Mouse (Mus musculus): ENCODE data around the gene Srebf2. TPM values are rescaled to one million over a fixed set of nuclear protein-coding genes. Genes with fewer than 3 reads are reported as not detected.

Srebf2 gene
- polyA plus RNA-seq, 1 experiment from 2014 or later = 105 TPM

DNA sequence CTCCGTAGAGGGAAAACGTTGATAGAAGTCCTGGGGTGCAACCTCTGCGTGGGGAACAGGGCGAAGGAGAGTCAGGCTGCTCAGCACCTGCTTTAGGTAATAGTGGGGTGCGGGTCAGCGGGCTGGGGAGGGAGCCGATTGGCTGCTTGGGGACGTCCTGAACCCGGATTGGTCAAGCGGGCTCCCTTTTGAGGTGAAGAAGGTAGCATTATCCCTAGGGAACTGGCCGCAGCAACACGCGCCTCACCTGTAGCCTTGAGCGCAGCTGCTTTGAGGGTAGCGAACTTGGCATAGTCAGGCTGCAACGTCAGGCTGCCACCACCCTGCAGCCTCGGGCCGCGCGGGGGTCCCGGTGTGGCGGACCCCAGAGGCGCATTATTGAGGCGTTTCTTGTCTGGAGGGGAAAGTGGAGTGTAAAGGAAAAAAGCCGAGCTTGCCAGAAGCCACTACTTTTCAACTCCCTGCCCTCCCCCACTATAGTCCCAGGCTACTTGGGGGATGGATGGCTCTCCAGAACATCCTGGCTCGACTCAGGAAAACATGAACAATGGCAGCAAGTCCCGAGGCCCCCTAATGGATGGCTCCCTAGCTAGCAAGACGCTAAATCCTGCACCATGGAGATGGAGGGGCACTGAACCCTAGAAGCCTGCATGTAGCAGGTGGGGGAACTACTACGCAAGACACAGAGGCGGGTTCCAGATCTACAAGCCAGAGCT is 60.7 kb downstream of the Srebf2 start:
- Histone ChIP-seq H3K9ac (replicated peaks; ENCODE audit: low read length) (no peak overlapping the region), H3K27ac (replicated peaks; ENCODE audit: low read depth, low read length) (no peak overlapping the region), H3K27me3 (ENCODE audit: control insufficient read depth, insufficient read depth, low read length) (peaks cover 67% of the 10 kb centered on the region), H3K9me3 (replicated peaks; ENCODE audit: control insufficient read depth, low read length) (no peaks in the 10 kb centered on the region), H3K4me1 (ENCODE audit: control insufficient read depth, insufficient read depth, low read length) (peaks cover 3% of the 10 kb centered on the region), H3K4me3 (ENCODE audit: low read depth, low read length) (no peak overlapping the region), H3K36me3 (replicated peaks; ENCODE audit: control insufficient read depth, insufficient read depth, low read depth, low read length) (peaks cover 7% of the 10 kb centered on the region), H3K4me2 (ENCODE audit: low read depth, low read length) (no peak overlapping the region)
- 8% methylated on average over 30 of the region's 30 CpGs for WGBS
- ATAC-seq (replicated peaks; ENCODE audit: insufficient number of reproducible peaks, low FRiP score, low TSS enrichment, low read depth) = no peak
- no peak for DNase-seq (ENCODE audit: low spot score)

DNA sequence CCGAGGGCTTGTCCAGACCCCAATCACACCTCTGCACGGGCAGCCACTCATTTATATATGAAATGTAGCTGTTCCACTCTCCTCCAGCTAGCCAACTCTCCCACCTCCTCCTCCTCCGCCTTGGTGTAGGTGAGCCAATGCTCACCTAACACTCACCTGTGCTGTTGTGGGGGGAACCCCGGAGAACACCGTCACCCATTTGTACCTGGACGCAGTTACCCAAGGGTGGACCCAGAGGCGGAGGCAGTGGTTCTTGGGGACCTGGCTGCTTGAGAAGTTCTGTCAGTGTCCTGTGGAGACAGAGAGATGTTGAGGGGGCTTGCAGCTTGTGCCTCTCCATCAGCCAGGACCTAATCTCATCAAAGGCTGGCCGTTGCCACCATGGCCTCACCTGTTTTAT is 61.3 kb downstream of the Srebf2 start:
- no peaks in the 10 kb centered on the region for H3K9me3 ChIP-seq (replicated peaks; ENCODE audit: control insufficient read depth, low read length)
- no peak for DNase-seq (ENCODE audit: low spot score)
- H3K4me1 ChIP-seq (ENCODE audit: control insufficient read depth, insufficient read depth, low read length) = peaks cover 3% of the 10 kb centered on the region
- ATAC-seq (replicated peaks; ENCODE audit: insufficient number of reproducible peaks, low FRiP score, low TSS enrichment, low read depth) = no peak
- WGBS = 83% methylated on average over 8 of the region's 8 CpGs
- H3K4me2 ChIP-seq (ENCODE audit: low read depth, low read length) = no peak overlapping the region
- H3K36me3 ChIP-seq (replicated peaks; ENCODE audit: control insufficient read depth, insufficient read depth, low read depth, low read length) = peaks cover 4% of the 10 kb centered on the region
- H3K9ac ChIP-seq (replicated peaks; ENCODE audit: low read length) = no peak overlapping the region
- peaks cover 73% of the 10 kb centered on the region for H3K27me3 ChIP-seq (ENCODE audit: control insufficient read depth, insufficient read depth, low read length)
- no peak overlapping the region for H3K4me3 ChIP-seq (ENCODE audit: low read depth, low read length)
- no peak overlapping the region for H3K27ac ChIP-seq (replicated peaks; ENCODE audit: low read depth, low read length)

DNA sequence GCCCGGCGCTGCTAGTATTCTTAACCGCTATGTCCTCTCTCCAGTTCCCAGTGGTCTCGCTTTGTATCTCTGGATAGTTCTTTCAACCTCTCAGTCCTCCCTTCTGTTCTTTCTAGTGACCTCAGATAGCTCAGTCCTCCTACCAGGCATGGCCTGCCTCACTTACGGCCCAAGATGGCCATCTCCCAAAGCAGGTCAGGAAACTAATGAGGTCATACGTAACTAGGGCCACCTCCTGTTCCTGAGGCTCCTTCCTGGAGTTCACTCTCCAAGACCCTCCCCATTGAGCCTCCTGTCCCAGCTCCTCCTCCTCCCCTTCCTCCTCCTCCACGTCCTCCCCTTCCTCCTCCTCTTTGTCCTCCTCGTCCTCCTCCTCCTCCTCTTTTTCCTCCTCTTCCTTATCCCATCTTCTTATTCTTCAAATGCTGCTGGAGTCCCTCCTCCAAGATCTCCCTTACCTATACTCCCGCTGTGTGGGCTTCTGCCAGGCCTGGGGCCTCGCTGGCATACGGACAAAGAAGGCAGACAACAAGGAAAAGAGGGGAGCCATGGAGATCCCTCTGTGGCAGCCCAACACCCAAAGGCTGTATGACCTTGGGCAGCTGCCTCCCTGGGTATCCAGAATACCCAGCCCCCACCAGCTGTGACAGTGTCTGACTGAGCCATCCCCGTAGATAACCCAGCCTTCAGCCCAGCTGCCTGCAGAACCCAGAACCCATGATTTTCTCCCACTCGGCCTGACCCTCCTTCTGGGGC is 62.5 kb downstream of the Srebf2 start:
- Histone ChIP-seq H3K4me1 (ENCODE audit: control insufficient read depth, insufficient read depth, low read length) (peaks cover 3% of the 10 kb centered on the region), H3K4me2 (ENCODE audit: low read depth, low read length) (no peak overlapping the region), H3K9ac (replicated peaks; ENCODE audit: low read length) (no peak overlapping the region), H3K4me3 (ENCODE audit: low read depth, low read length) (no peak overlapping the region), H3K36me3 (replicated peaks; ENCODE audit: control insufficient read depth, insufficient read depth, low read depth, low read length) (no peaks in the 10 kb centered on the region; the same call in 1 of the 2 replicates), H3K27ac (replicated peaks; ENCODE audit: low read depth, low read length) (no peak overlapping the region), H3K27me3 (ENCODE audit: control insufficient read depth, insufficient read depth, low read length) (peaks cover 77% of the 10 kb centered on the region), H3K9me3 (replicated peaks; ENCODE audit: control insufficient read depth, low read length) (no peaks in the 10 kb centered on the region)
- ATAC-seq (replicated peaks; ENCODE audit: insufficient number of reproducible peaks, low FRiP score, low TSS enrichment, low read depth) (no peak), DNase-seq (ENCODE audit: low spot score) (no peak)
- 83% methylated on average over 13 of the region's 13 CpGs for WGBS

- no peak for DNase-seq (ENCODE audit: low spot score)
- Histone ChIP-seq H3K9ac (replicated peaks; ENCODE audit: low read length) (no peak overlapping the region), H3K27me3 (ENCODE audit: control insufficient read depth, insufficient read depth, low read length) (peaks cover 80% of the 10 kb centered on the region), H3K9me3 (replicated peaks; ENCODE audit: control insufficient read depth, low read length) (no peaks in the 10 kb centered on the region), H3K4me1 (ENCODE audit: control insufficient read depth, insufficient read depth, low read length) (peaks cover 3% of the 10 kb centered on the region), H3K4me3 (ENCODE audit: low read depth, low read length) (no peak overlapping the region), H3K36me3 (replicated peaks; ENCODE audit: control insufficient read depth, insufficient read depth, low read depth, low read length) (no peaks in the 10 kb centered on the region), H3K4me2 (ENCODE audit: low read depth, low read length) (no peak overlapping the region), H3K27ac (replicated peaks; ENCODE audit: low read depth, low read length) (no peak overlapping the region)
- no peak for ATAC-seq (replicated peaks; ENCODE audit: insufficient number of reproducible peaks, low FRiP score, low TSS enrichment, low read depth)
- WGBS = 41% methylated on average over 1 of the region's 1 CpGs
These were observed 63.8 kb downstream of the Srebf2 start for GRCm38 (mm10) chr15:82210801-82211200.

DNA sequence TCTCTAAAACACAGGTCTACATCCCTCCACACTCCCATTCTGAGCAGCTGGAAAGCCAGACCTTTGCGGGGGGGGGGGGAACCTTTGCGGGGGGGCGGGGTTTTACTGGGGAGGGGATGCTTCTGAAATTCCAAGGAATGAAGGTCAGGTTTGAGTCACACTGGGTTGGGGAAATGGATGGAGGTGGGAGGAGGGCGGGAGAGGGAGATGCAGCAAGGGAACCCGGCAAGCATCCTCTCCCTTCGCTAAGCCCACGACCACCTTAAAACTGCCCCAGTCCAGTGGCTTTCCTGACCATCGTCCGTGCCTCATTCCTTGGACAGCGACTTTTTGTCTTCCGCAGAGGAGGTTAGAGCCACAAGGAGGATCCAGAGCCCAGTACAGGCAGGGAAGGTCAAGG is 64.3 kb downstream of the Srebf2 start:
- ATAC-seq (replicated peaks; ENCODE audit: insufficient number of reproducible peaks, low FRiP score, low TSS enrichment, low read depth) (no peak), DNase-seq (ENCODE audit: low spot score) (no peak)
- peaks cover 80% of the 10 kb centered on the region for H3K27me3 ChIP-seq (ENCODE audit: control insufficient read depth, insufficient read depth, low read length)
- H3K36me3 ChIP-seq (replicated peaks; ENCODE audit: control insufficient read depth, insufficient read depth, low read depth, low read length) = no peaks in the 10 kb centered on the region
- H3K4me2 ChIP-seq (ENCODE audit: low read depth, low read length) = no peak overlapping the region; the same call in 1 of the 2 replicates
- no peaks in the 10 kb centered on the region for H3K9me3 ChIP-seq (replicated peaks; ENCODE audit: control insufficient read depth, low read length)
- H3K4me3 ChIP-seq (ENCODE audit: low read depth, low read length) = 0 out of 2 replicates have a peak overlapping the region, but pooled peaks have one; percentile 3
- H3K9ac ChIP-seq (replicated peaks; ENCODE audit: low read length) = no peak overlapping the region
- H3K27ac ChIP-seq (replicated peaks; ENCODE audit: low read depth, low read length) = no peak overlapping the region
- 2% methylated on average over 11 of the region's 11 CpGs for WGBS
- peaks cover 3% of the 10 kb centered on the region for H3K4me1 ChIP-seq (ENCODE audit: control insufficient read depth, insufficient read depth, low read length)

DNA sequence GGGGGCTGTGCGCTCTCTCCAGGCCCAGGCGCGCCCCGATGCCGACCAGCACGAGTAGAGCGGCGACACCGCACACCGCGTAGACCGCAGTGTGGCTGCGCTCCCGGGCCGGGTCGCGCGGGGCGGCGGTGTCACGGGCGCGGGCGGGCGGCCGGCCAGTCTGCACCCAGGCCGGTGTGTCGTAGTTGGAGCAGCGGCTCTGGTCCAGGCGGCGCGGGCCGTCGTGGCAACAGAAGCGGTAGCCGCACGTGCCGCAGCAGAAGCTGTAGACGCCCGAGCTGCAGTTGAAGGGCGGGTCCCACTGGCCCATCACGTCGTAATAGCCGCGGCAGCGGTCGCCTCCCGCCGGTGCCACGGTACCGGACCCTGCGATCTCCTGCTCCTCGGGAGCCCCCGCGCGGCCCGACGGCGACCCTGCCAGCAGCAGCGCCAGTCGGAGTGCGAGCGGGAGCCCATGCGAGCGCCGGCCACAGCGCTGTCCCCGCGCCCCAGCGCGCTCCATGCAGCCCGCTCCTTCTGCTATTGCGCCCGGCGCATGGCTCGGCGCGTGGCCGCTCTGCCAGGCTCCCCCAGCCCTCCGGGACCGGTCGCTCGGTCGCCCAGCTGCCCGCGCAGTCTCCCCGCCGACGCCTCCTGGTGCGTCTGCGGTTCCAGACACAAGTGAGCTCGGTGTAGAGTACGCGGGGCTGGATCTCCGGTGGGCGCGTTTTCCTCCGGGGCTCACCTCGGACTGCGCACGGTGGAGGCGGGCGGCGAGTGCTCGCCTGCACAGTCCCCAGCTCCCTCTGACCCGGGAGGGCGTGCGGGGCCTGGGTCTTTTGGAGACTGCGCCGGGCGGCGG is 65.2 kb downstream of the Srebf2 start:
- WGBS = under 1% methylated on average over 88 of the region's 112 CpGs
- peak overlapping the region; percentile 37 for H3K4me3 ChIP-seq (ENCODE audit: low read depth, low read length)
- no peak overlapping the region for H3K27ac ChIP-seq (replicated peaks; ENCODE audit: low read depth, low read length)
- H3K9ac ChIP-seq (replicated peaks; ENCODE audit: low read length) = peak overlapping the region; percentile 37; the same call in 1 of the 2 replicates
- no peaks in the 10 kb centered on the region for H3K36me3 ChIP-seq (replicated peaks; ENCODE audit: control insufficient read depth, insufficient read depth, low read depth, low read length)
- peak overlapping the region; percentile 82 for H3K4me2 ChIP-seq (ENCODE audit: low read depth, low read length)
- peaks cover 79% of the 10 kb centered on the region for H3K27me3 ChIP-seq (ENCODE audit: control insufficient read depth, insufficient read depth, low read length)
- peaks cover 3% of the 10 kb centered on the region for H3K4me1 ChIP-seq (ENCODE audit: control insufficient read depth, insufficient read depth, low read length)
- no peaks in the 10 kb centered on the region for H3K9me3 ChIP-seq (replicated peaks; ENCODE audit: control insufficient read depth, low read length)
- DNase-seq (ENCODE audit: low spot score) = peak; percentile 49
- ATAC-seq (replicated peaks; ENCODE audit: insufficient number of reproducible peaks, low FRiP score, low TSS enrichment, low read depth) = peak; percentile 27; the same call in 1 of the 2 replicates

GRCm38 (mm10) chr15:82212752-82213063 is 65.7 kb downstream of the Srebf2 start, which contains the start of gene Shisa8:
Gene Shisa8, minus strand, starts transcription at chr15:82212815.
- 0% methylated on average over 26 of the region's 34 CpGs for WGBS
- Histone ChIP-seq H3K36me3 (replicated peaks; ENCODE audit: control insufficient read depth, insufficient read depth, low read depth, low read length) (no peaks in the 10 kb centered on the region), H3K9ac (replicated peaks; ENCODE audit: low read length) (peak within 1 kb of the TSS; percentile 37; the same call in 1 of the 2 replicates), H3K27me3 (ENCODE audit: control insufficient read depth, insufficient read depth, low read length) (peaks cover 74% of the 10 kb centered on the region), H3K9me3 (replicated peaks; ENCODE audit: control insufficient read depth, low read length) (no peaks in the 10 kb centered on the region), H3K27ac (replicated peaks; ENCODE audit: low read depth, low read length) (no peak within 1 kb of the TSS), H3K4me1 (ENCODE audit: control insufficient read depth, insufficient read depth, low read length) (peaks cover 3% of the 10 kb centered on the region), H3K4me2 (ENCODE audit: low read depth, low read length) (peak within 1 kb of the TSS; percentile 82), H3K4me3 (ENCODE audit: low read depth, low read length) (peak within 1 kb of the TSS; percentile 37)
- no peak for DNase-seq (ENCODE audit: low spot score)
- no peak for ATAC-seq (replicated peaks; ENCODE audit: insufficient number of reproducible peaks, low FRiP score, low TSS enrichment, low read depth)

Data from embryonic facial prominence, embryonic 11.5 days (tissue).